Mouse (Mus musculus): Measurements from ENCODE around the gene Pkd1l2. TPM values are rescaled to one million over a fixed set of nuclear protein-coding genes. Genes with fewer than 3 reads are reported as not detected.

The Pkd1l2 gene
- polyA plus RNA-seq, 1 experiment: not detected

- H3K79me2 ChIP-seq (ENCODE audit: control insufficient read depth, insufficient read depth): peaks cover 51% of the 10 kb centered on the region
- peaks cover 12% of the 10 kb centered on the region for H3K36me3 ChIP-seq (ENCODE audit: control insufficient read depth, insufficient read depth)
- no peaks in the 10 kb centered on the region for H3K27me3 ChIP-seq (ENCODE audit: control insufficient read depth, insufficient read depth, insufficient read length)
- TF ChIP-seq MYOD1 (IDR thresholded peaks at IDR 0.05; ENCODE audit: control insufficient read depth, insufficient read length, low read depth) (no peak), FOSL1 (IDR thresholded peaks at IDR 0.05; ENCODE audit: insufficient read depth, low read length, poor library complexity, severe bottlenecking) (no peak), USF1 (IDR thresholded peaks at IDR 0.05; ENCODE audit: low read depth) (no peak)
- H3K79me3 ChIP-seq (ENCODE audit: low read depth): peaks cover 25% of the 10 kb centered on the region
- peak overlapping the region; percentile 92 for H3ac ChIP-seq (ENCODE audit: control insufficient read depth, insufficient read length, low read depth)
- H3K4me3 ChIP-seq (ENCODE audit: insufficient read depth, poor library complexity, severe bottlenecking): peak overlapping the region; percentile 51
These were observed 89.9 kb downstream of the Pkd1l2 start for GRCm38 (mm10) chr8:116992176-116992971.

GRCm38 (mm10) chr8:116991241-116991640, 91.0 kb downstream of the Pkd1l2 start:
- no peak for TF ChIP-seq FOSL1 (IDR thresholded peaks at IDR 0.05; ENCODE audit: insufficient read depth, low read length, poor library complexity, severe bottlenecking)
- TF ChIP-seq USF1 (IDR thresholded peaks at IDR 0.05; ENCODE audit: low read depth): no peak
- TF ChIP-seq CTCF (IDR thresholded peaks at IDR 0.05; ENCODE audit: control insufficient read depth, insufficient read depth, insufficient read length): no peak
- no peak for TF ChIP-seq MYOG (IDR thresholded peaks at IDR 0.05; ENCODE audit: control insufficient read depth, extremely low read depth, insufficient read length)
- no peak for TF ChIP-seq CEBPB (IDR thresholded peaks at IDR 0.05; ENCODE audit: low read depth)
- TF ChIP-seq MAX (IDR thresholded peaks at IDR 0.05): no peak
- TF ChIP-seq MYOD1 (IDR thresholded peaks at IDR 0.05; ENCODE audit: control insufficient read depth, insufficient read length, low read depth): no peak
- Histone ChIP-seq H3K79me2 (ENCODE audit: control insufficient read depth, insufficient read depth) (peaks cover 51% of the 10 kb centered on the region), H3K27me3 (ENCODE audit: control insufficient read depth, insufficient read depth, insufficient read length) (no peaks in the 10 kb centered on the region), H3K4me3 (ENCODE audit: insufficient read depth, poor library complexity, severe bottlenecking) (no peak overlapping the region), H3K79me3 (ENCODE audit: low read depth) (peaks cover 25% of the 10 kb centered on the region), H3K36me3 (ENCODE audit: control insufficient read depth, insufficient read depth) (peaks cover 24% of the 10 kb centered on the region), H3ac (ENCODE audit: control insufficient read depth, insufficient read length, low read depth) (peak overlapping the region; percentile 23)

- H3K27me3 ChIP-seq (ENCODE audit: control insufficient read depth, insufficient read depth, insufficient read length): no peaks in the 10 kb centered on the region
- peaks cover 51% of the 10 kb centered on the region for H3K79me2 ChIP-seq (ENCODE audit: control insufficient read depth, insufficient read depth)
- peaks cover 34% of the 10 kb centered on the region for H3K36me3 ChIP-seq (ENCODE audit: control insufficient read depth, insufficient read depth)
- no peak overlapping the region for H3K4me3 ChIP-seq (ENCODE audit: insufficient read depth, poor library complexity, severe bottlenecking)
- no peak for TF ChIP-seq MYOG (IDR thresholded peaks at IDR 0.05; ENCODE audit: control insufficient read depth, extremely low read depth, insufficient read length)
- no peak for TF ChIP-seq CEBPB (IDR thresholded peaks at IDR 0.05; ENCODE audit: low read depth)
- TF ChIP-seq MYOD1 (IDR thresholded peaks at IDR 0.05; ENCODE audit: control insufficient read depth, insufficient read length, low read depth): no peak
- no peak for TF ChIP-seq FOSL1 (IDR thresholded peaks at IDR 0.05; ENCODE audit: insufficient read depth, low read length, poor library complexity, severe bottlenecking)
- TF ChIP-seq CTCF (IDR thresholded peaks at IDR 0.05; ENCODE audit: control insufficient read depth, insufficient read depth, insufficient read length): no peak
- TF ChIP-seq USF1 (IDR thresholded peaks at IDR 0.05; ENCODE audit: low read depth): no peak
- no peak for TF ChIP-seq MAX (IDR thresholded peaks at IDR 0.05)
- H3K79me3 ChIP-seq (ENCODE audit: low read depth): peaks cover 25% of the 10 kb centered on the region
- no peak overlapping the region for H3ac ChIP-seq (ENCODE audit: control insufficient read depth, insufficient read length, low read depth)
These were observed 92.4 kb downstream of the Pkd1l2 start for GRCm38 (mm10) chr8:116989842-116990241.

- H3K79me3 ChIP-seq (ENCODE audit: low read depth): no peaks in the 10 kb centered on the region
- no peak overlapping the region for H3ac ChIP-seq (ENCODE audit: control insufficient read depth, insufficient read length, low read depth)
- H3K4me3 ChIP-seq (ENCODE audit: insufficient read depth, poor library complexity, severe bottlenecking): no peak overlapping the region
- peaks cover 3% of the 10 kb centered on the region for H3K36me3 ChIP-seq (ENCODE audit: control insufficient read depth, insufficient read depth)
- no peaks in the 10 kb centered on the region for H3K27me3 ChIP-seq (ENCODE audit: control insufficient read depth, insufficient read depth, insufficient read length)
- no peaks in the 10 kb centered on the region for H3K79me2 ChIP-seq (ENCODE audit: control insufficient read depth, insufficient read depth)
- TF ChIP-seq CTCF (IDR thresholded peaks at IDR 0.05; ENCODE audit: control insufficient read depth, insufficient read depth, insufficient read length): no peak
- TF ChIP-seq MYOG (IDR thresholded peaks at IDR 0.05; ENCODE audit: control insufficient read depth, extremely low read depth, insufficient read length): no peak
- no peak for TF ChIP-seq USF1 (IDR thresholded peaks at IDR 0.05; ENCODE audit: low read depth)
- TF ChIP-seq MYOD1 (IDR thresholded peaks at IDR 0.05; ENCODE audit: control insufficient read depth, insufficient read length, low read depth): no peak
- TF ChIP-seq FOSL1 (IDR thresholded peaks at IDR 0.05; ENCODE audit: insufficient read depth, low read length, poor library complexity, severe bottlenecking): no peak
- no peak for TF ChIP-seq CEBPB (IDR thresholded peaks at IDR 0.05; ENCODE audit: low read depth)
- no peak for TF ChIP-seq MAX (IDR thresholded peaks at IDR 0.05)
These were observed 102.1 kb downstream of the Pkd1l2 start for GRCm38 (mm10) chr8:116980117-116980516.

- Histone ChIP-seq H3K79me3 (ENCODE audit: low read depth) (no peaks in the 10 kb centered on the region), H3K4me3 (ENCODE audit: insufficient read depth, poor library complexity, severe bottlenecking) (peak within 1 kb of the TSS; percentile 65), H3K79me2 (ENCODE audit: control insufficient read depth, insufficient read depth) (no peaks in the 10 kb centered on the region), H3K27me3 (ENCODE audit: control insufficient read depth, insufficient read depth, insufficient read length) (no peaks in the 10 kb centered on the region), H3K36me3 (ENCODE audit: control insufficient read depth, insufficient read depth) (no peaks in the 10 kb centered on the region), H3ac (ENCODE audit: control insufficient read depth, insufficient read length, low read depth) (peak within 1 kb of the TSS; percentile 65)
- TF ChIP-seq MAX (IDR thresholded peaks at IDR 0.05): peak; percentile 14
- no peak for TF ChIP-seq USF1 (IDR thresholded peaks at IDR 0.05; ENCODE audit: low read depth)
These were observed 103.5 kb downstream of the Pkd1l2 start, which contains the start of gene 1700030J22Rik for GRCm38 (mm10) chr8:116978631-116979256. Gene 1700030J22Rik, minus strand, starts transcription at chr8:116978959.
